Mouse (Mus musculus) lung, adult 2 months (tissue): Measurements from ENCODE around the gene Rtn4rl1.

Source experiments
- CTCF ChIP-seq: fragments of 200-500 bp; IDR thresholded peaks from 2 replicates; pipeline ENCODE4 v1.5.1; 2011; ENCODE audit warnings: mild to moderate bottlenecking, low read length, control low read depth; ENCODE audit not compliant: insufficient read depth
- POLR2A ChIP-seq: fragments of 200-500 bp; IDR thresholded peaks from 2 replicates; pipeline ENCODE4 v1.6.1; 2011; ENCODE audit warnings: low read depth, mild to moderate bottlenecking, control low read depth, low read length, borderline replicate concordance; ENCODE audit errors: extremely low read depth

DNA sequence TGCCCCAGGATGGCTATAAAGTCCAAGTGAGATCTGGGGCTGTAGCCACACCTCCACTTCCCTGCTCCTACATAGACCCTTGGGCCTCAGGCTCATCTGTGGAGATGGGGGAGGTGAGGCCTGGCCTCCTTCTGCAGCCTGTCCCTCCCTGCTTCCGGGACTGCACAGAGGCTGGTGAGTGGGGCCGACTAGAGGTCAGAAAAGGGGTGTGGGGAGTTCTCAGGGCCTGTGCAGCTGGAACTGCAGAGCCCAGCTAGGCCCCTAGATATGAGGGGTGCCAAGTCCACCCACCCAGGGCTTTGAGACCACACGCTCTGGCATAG lies 45.8 kb upstream of the Rtn4rl1 start:
- TF ChIP-seq CTCF = no peak
- no peak for TF ChIP-seq POLR2A
